Mouse (Mus musculus): ENCODE data around the gene Slc35g2. TPM values are rescaled to one million over a fixed set of nuclear protein-coding genes. Genes with fewer than 3 reads are reported as not detected.

Slc35g2 gene
- total RNA-seq, 2 experiments from 2014 or later = 4.1 TPM; not detected in 1

DNA sequence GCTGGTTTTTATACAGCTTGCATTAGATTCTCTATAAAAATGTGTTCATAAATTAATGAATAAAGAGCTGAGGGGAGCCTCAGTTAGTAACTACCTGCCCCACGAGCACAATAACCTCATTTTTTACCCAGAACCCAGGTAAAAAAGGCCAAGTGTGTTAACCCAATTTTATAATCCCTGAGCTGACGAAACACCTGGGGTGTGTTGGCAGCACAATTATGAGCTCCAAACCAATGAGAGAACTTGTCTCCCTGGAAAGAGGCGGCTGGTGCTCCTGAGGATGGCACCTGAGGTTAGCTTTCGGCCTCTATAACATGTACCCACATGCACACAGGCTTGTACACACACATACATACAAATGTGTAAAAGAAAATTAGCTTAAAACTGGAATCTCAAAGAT lies 65.4 kb downstream of the Slc35g2 start:
- no peak for ATAC-seq (replicated peaks; ENCODE audit: poor library complexity, severe bottlenecking)

Other genes with a start within 250 kb of the Slc35g2 start
- 0.84 and 4.0 TPM in 2 replicates for gene Il20rb, start 84.3 kb downstream of the Slc35g2 start, total RNA-seq (2014; fragmentation: Nextera tagmentation)
- 0.13 and 2.0 TPM in 2 replicates for gene Il20rb, start 84.3 kb downstream of the Slc35g2 start, total RNA-seq (2017)
- 35.0 and 44.2 TPM in 2 replicates for gene Nck1, start 25.0 kb downstream of the Slc35g2 start, total RNA-seq (2014; fragmentation: Nextera tagmentation)
- 35.5 and 61.4 TPM in 2 replicates for gene Nck1, start 25.0 kb downstream of the Slc35g2 start, total RNA-seq (2017)
- gene Stag1, start 26.7 kb upstream of the Slc35g2 start, total RNA-seq (2014; fragmentation: Nextera tagmentation) = 52.0 and 52.2 TPM in 2 replicates
- gene Stag1, start 26.7 kb upstream of the Slc35g2 start, total RNA-seq (2017) = 95.6 and 99.3 TPM in 2 replicates

Measured in granulocyte monocyte progenitor cell, adult 5-6 weeks (primary cell).